Mouse (Mus musculus): ENCODE data around the gene Msl1. TPM values are rescaled to one million over a fixed set of nuclear protein-coding genes. Genes with fewer than 3 reads are reported as not detected.

Gene Msl1
- polyA plus RNA-seq, 1 experiment from 2014 or later, result 23.7 TPM

DNA sequence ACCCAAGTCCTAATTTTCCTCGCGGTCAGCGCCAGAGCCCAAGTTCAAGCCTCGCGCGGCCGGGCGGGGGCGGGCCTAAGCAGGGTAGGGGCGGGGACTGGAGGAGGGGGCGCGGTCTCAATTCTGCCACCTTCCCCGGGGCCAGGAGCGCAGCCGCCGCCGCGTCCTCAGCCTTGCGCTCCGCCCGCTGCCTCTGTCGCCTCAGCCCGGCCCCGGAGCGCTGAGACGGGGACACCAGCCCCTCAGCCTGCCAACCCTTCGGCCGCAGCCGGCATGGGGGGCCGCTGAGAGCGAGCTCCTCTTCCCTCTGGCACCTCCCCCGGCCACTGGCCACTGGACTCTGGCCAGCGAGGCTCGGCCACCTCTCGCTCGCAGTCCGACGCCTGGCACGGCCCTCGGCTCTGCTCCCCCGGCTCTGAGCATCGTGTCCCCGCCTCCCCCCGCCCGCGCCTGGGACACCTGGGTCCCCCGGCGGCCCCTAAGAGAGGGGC, 41.4 kb downstream of the Msl1 start, which contains the start of gene Rapgefl1:
Rapgefl1 (plus strand) TSS at position 135 of the 491 bp plus-strand sequence.
- peak; percentile 89 for ATAC-seq (ENCODE audit: low FRiP score, low TSS enrichment)
- Histone ChIP-seq H3K9me3 (ENCODE audit: low read length) (no peaks in the 10 kb centered on the region), H3K27me3 (ENCODE audit: insufficient read depth, low read length) (0 out of 2 replicates have a peak, but pooled peaks cover 3% of the 10 kb centered on the region), H3K4me3 (ENCODE audit: low read length) (peak within 1 kb of the TSS; percentile 68), H3K9ac (replicated peaks; ENCODE audit: low read length) (peak within 1 kb of the TSS; percentile 79), H3K36me3 (ENCODE audit: insufficient read depth, low read length) (peaks cover 27% of the 10 kb centered on the region), H3K4me2 (replicated peaks; ENCODE audit: low read depth, low read length) (peak within 1 kb of the TSS; percentile 100), H3K27ac (ENCODE audit: low read length) (no peak within 1 kb of the TSS), H3K4me1 (ENCODE audit: insufficient read depth, low read length) (peaks cover 33% of the 10 kb centered on the region)
- under 1% methylated on average over 46 of the region's 48 CpGs for WGBS

DNA sequence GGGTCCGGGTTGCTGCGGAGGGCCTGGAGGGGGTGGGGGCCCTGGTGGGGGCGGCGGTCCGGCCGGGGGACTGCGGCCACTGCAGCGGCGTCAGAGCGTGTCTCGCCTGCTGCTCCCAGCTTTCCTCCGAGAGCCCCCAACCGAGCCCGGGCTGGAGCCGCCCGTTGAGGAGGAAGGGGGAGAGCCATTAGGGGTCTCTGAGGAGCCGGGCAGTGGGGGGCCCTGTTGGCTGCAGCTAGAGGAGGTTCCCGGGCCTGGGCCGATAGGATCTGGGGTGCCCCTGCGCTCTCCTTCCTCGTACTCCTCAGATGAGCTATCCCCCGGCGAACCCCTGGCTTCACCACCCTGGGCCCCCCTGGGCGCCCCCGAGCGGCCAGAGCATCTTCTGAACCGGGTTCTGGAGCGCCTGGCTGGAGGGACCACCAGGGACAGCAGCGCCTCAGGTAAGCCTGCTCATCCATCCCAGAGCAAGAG, 42.0 kb downstream of the Msl1 start:
- Histone ChIP-seq H3K9me3 (ENCODE audit: low read length) (no peaks in the 10 kb centered on the region), H3K9ac (replicated peaks; ENCODE audit: low read length) (peak overlapping the region; percentile 79), H3K4me1 (ENCODE audit: insufficient read depth, low read length) (peaks cover 33% of the 10 kb centered on the region), H3K27me3 (ENCODE audit: insufficient read depth, low read length) (0 out of 2 replicates have a peak, but pooled peaks cover 3% of the 10 kb centered on the region), H3K36me3 (ENCODE audit: insufficient read depth, low read length) (peaks cover 21% of the 10 kb centered on the region), H3K4me3 (ENCODE audit: low read length) (peak overlapping the region; percentile 68), H3K4me2 (replicated peaks; ENCODE audit: low read depth, low read length) (peak overlapping the region; percentile 100), H3K27ac (ENCODE audit: low read length) (no peak overlapping the region)
- peak; percentile 47 for ATAC-seq (ENCODE audit: low FRiP score, low TSS enrichment)
- under 1% methylated on average over 29 of the region's 29 CpGs for WGBS

DNA sequence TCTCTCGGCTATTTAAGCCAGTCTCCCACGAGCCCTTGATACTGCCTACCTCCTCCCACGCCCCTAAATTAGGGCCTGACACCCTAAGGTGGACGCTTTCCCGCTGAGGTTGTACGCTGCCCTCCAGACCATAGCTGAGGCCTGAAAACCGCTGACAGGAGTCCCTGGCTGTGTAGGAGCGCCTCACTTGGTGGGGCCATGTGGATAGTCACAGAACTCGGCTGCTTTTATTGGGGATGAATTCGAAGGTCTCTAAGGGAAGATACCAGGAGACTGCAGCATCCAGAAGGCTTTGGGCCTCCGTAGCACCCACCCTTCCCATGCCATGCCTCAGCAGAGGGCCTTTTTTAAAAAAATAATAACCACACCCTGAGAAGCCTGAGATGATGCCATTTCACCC, 42.6 kb downstream of the Msl1 start:
- no peak overlapping the region for H3K27ac ChIP-seq (ENCODE audit: low read length)
- no peak for ATAC-seq (ENCODE audit: low FRiP score, low TSS enrichment)
- H3K4me1 ChIP-seq (ENCODE audit: insufficient read depth, low read length), result peaks cover 33% of the 10 kb centered on the region
- peaks cover 14% of the 10 kb centered on the region for H3K36me3 ChIP-seq (ENCODE audit: insufficient read depth, low read length)
- H3K9me3 ChIP-seq (ENCODE audit: low read length), result no peaks in the 10 kb centered on the region
- WGBS, result 34% methylated on average over 11 of the region's 11 CpGs
- H3K4me2 ChIP-seq (replicated peaks; ENCODE audit: low read depth, low read length), result peak overlapping the region; percentile 100
- peak overlapping the region; percentile 68 for H3K4me3 ChIP-seq (ENCODE audit: low read length)
- H3K27me3 ChIP-seq (ENCODE audit: insufficient read depth, low read length), result 0 out of 2 replicates have a peak, but pooled peaks cover 3% of the 10 kb centered on the region
- peak overlapping the region; percentile 79; the same call in 1 of the 2 replicates for H3K9ac ChIP-seq (replicated peaks; ENCODE audit: low read length)

DNA sequence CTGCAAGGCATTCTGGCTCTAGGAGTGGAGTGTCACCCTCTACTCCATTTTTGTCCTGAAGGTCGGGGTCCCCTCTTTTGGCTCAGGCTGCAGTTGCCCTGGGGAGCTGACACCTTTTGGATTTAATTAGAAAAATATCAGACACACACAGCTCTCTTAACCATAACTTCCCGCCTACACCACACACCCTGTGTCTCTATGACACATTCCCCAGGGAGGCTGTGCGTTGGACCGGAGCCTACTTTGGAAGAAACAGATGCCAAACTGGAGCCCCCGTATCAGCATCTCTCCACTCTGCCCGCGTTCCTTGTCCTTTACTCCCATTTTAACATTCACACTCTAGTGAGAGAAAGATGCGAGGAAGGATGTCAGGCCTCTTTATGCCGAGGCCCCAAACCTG, 43.2 kb downstream of the Msl1 start:
- H3K4me1 ChIP-seq (ENCODE audit: insufficient read depth, low read length), result peaks cover 33% of the 10 kb centered on the region
- no peak for ATAC-seq (ENCODE audit: low FRiP score, low TSS enrichment)
- no peak overlapping the region for H3K4me3 ChIP-seq (ENCODE audit: low read length)
- H3K9me3 ChIP-seq (ENCODE audit: low read length), result no peaks in the 10 kb centered on the region
- 52% methylated on average over 9 of the region's 9 CpGs for WGBS
- no peak overlapping the region for H3K27ac ChIP-seq (ENCODE audit: low read length)
- H3K27me3 ChIP-seq (ENCODE audit: insufficient read depth, low read length), result 0 out of 2 replicates have a peak, but pooled peaks cover 3% of the 10 kb centered on the region
- no peak overlapping the region for H3K4me2 ChIP-seq (replicated peaks; ENCODE audit: low read depth, low read length)
- no peak overlapping the region for H3K9ac ChIP-seq (replicated peaks; ENCODE audit: low read length)
- H3K36me3 ChIP-seq (ENCODE audit: insufficient read depth, low read length), result peaks cover 8% of the 10 kb centered on the region

DNA sequence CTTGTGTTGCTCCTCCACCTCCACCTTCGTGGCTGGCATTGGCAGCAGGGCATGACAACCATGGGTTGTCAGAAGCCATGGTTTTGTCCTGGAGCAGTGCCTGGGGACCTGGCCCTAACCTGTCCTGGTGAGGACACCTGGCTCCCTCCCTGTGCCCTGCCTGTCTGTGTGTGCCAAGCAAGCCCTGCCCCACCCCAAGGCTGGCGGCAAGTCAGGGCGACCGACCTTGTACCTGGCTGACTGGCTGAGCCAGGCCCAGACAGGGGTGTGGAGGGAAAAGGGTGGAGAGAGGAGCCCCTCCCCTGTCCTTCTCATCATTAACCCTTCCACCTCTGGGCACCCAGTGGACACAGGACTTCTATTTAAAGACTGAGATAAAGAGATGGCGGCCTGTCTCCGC, 44.1 kb downstream of the Msl1 start:
- 0 out of 2 replicates have a peak overlapping the region, but pooled peaks have one; percentile 6 for H3K4me2 ChIP-seq (replicated peaks; ENCODE audit: low read depth, low read length)
- H3K4me1 ChIP-seq (ENCODE audit: insufficient read depth, low read length), result peaks cover 33% of the 10 kb centered on the region
- ATAC-seq (ENCODE audit: low FRiP score, low TSS enrichment), result no peak
- no peaks in the 10 kb centered on the region for H3K9me3 ChIP-seq (ENCODE audit: low read length)
- H3K36me3 ChIP-seq (ENCODE audit: insufficient read depth, low read length), result peaks cover 1% of the 10 kb centered on the region
- H3K27ac ChIP-seq (ENCODE audit: low read length), result no peak overlapping the region
- no peak overlapping the region for H3K4me3 ChIP-seq (ENCODE audit: low read length)
- 0 out of 2 replicates have a peak, but pooled peaks cover 3% of the 10 kb centered on the region for H3K27me3 ChIP-seq (ENCODE audit: insufficient read depth, low read length)
- no peak overlapping the region for H3K9ac ChIP-seq (replicated peaks; ENCODE audit: low read length)
- 26% methylated on average over 6 of the region's 6 CpGs for WGBS

DNA sequence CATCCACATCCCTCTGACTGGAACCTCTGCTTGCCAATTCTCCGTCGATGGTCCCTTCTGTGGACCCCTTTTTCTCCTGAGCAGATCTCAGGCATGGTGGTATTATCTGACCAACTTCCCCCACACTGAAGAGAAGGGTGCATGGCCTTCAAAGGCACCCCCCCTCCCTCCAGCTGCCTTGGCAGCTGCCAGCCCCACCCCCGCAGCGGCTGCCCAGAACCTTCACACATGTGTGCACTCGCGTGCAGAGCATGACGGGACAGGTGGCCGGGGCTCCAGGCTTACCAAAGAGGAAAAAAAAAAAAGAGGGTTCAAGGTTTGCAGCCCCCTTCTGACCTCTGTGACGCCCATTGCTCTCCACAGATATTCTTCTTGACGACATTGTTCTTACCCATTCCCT, 44.6 kb downstream of the Msl1 start:
- Histone ChIP-seq H3K4me3 (ENCODE audit: low read length) (no peak overlapping the region), H3K27ac (ENCODE audit: low read length) (no peak overlapping the region), H3K27me3 (ENCODE audit: insufficient read depth, low read length) (0 out of 2 replicates have a peak, but pooled peaks cover 3% of the 10 kb centered on the region), H3K4me1 (ENCODE audit: insufficient read depth, low read length) (peaks cover 33% of the 10 kb centered on the region), H3K4me2 (replicated peaks; ENCODE audit: low read depth, low read length) (0 out of 2 replicates have a peak overlapping the region, but pooled peaks have one; percentile 6), H3K9me3 (ENCODE audit: low read length) (no peaks in the 10 kb centered on the region), H3K9ac (replicated peaks; ENCODE audit: low read length) (no peak overlapping the region), H3K36me3 (ENCODE audit: insufficient read depth, low read length) (no peaks in the 10 kb centered on the region)
- no peak for ATAC-seq (ENCODE audit: low FRiP score, low TSS enrichment)
- 24% methylated on average over 10 of the region's 10 CpGs for WGBS

DNA sequence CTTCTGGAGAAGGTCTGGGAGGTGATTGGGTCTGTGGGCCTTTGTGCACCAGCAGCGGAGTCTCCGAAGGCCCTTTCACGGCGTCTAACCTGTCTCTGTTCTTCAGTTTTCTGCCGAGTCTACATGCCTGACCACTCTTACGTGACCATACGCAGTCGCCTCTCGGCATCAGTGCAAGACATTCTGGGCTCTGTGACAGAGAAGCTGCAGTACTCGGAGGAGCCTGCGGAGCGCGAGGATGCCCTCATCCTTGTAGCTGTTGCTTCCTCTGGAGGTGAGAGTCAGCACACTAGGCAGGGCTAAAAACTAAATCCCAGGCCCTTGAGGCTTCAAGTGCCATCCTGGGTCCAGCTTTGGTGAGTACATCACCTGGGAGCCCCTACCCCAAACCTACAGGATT, 50.7 kb downstream of the Msl1 start:
- H3K4me1 ChIP-seq (ENCODE audit: insufficient read depth, low read length), result peaks cover 13% of the 10 kb centered on the region
- H3K4me2 ChIP-seq (replicated peaks; ENCODE audit: low read depth, low read length), result no peak overlapping the region
- no peak overlapping the region for H3K4me3 ChIP-seq (ENCODE audit: low read length)
- ATAC-seq (ENCODE audit: low FRiP score, low TSS enrichment), result no peak
- no peaks in the 10 kb centered on the region; the same call in 1 of the 2 replicates for H3K9me3 ChIP-seq (ENCODE audit: low read length)
- no peaks in the 10 kb centered on the region for H3K36me3 ChIP-seq (ENCODE audit: insufficient read depth, low read length)
- WGBS, result 47% methylated on average over 13 of the region's 13 CpGs
- no peak overlapping the region for H3K27ac ChIP-seq (ENCODE audit: low read length)
- no peaks in the 10 kb centered on the region for H3K27me3 ChIP-seq (ENCODE audit: insufficient read depth, low read length)
- H3K9ac ChIP-seq (replicated peaks; ENCODE audit: low read length), result no peak overlapping the region

DNA sequence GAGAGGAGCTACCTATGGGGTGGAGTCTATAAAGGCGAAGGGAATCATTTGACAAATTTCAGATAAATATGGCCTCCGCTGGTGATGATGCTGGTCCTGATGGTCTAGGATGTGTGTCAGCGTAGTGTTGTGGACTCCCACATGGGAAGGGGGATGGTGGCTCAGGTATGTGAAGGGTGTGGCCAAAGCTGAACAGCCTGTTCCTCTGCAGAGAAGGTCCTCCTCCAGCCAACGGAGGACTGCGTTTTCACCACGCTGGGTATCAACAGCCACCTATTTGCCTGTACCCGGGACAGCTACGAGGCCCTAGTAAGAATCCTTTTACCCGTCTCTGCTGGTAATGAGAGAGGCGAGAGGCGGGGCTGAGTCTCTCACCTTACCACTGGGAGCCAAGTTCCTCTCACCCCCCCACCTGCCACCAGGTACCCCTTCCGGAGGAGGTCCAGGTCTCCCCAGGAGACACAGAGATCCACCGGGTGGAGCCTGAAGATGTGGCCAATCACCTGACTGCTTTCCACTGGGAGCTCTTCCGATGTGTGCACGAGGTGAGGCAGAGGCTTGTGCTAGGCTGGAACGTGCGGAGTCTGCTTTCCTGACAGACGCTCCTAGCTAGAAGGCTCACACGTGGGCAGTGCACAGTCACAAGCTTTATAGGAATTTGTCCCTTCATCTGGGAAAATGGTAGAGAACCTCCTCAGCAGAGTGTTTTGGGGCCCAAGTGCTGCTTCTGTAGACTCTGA, 51.7 kb downstream of the Msl1 start:
- Histone ChIP-seq H3K4me2 (replicated peaks; ENCODE audit: low read depth, low read length) (no peak overlapping the region), H3K4me3 (ENCODE audit: low read length) (no peak overlapping the region), H3K27me3 (ENCODE audit: insufficient read depth, low read length) (no peaks in the 10 kb centered on the region), H3K27ac (ENCODE audit: low read length) (no peak overlapping the region), H3K9ac (replicated peaks; ENCODE audit: low read length) (no peak overlapping the region), H3K36me3 (ENCODE audit: insufficient read depth, low read length) (no peaks in the 10 kb centered on the region), H3K4me1 (ENCODE audit: insufficient read depth, low read length) (peaks cover 13% of the 10 kb centered on the region), H3K9me3 (ENCODE audit: low read length) (no peaks in the 10 kb centered on the region; the same call in 1 of the 2 replicates)
- WGBS, result 66% methylated on average over 19 of the region's 19 CpGs
- no peak for ATAC-seq (ENCODE audit: low FRiP score, low TSS enrichment)

DNA sequence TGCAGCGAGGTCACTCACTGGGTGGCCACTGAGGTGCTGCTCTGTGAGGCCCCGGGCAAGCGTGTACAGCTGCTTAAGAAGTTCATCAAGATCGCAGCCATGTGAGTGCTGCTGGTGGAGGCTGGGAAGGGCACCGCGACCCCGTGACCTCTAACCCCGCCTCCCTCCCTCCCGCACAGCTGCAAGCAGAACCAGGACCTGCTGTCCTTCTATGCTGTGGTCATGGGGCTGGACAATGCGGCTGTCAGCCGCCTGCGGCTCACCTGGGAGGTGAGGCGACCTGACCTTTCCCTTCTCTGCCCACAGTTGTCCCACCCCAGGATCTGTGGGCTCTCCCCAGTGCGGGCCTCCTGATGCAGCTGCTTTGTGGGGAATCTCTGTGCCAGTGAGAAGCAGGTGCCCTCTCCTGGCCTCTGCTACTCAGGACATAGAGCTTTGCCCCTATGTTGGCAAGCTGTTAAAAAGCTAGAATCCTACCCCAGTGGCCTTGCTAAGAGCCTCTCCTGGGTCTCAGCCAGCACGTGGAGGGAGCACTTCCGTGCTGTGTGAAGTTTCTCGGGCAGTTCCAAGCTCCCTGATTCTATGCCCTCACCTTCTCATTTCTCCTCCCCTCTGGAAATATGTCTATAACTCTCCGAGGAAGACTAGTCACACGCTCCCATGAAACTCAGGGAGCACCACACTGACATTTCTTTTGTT, 54.0 kb downstream of the Msl1 start:
- no peak overlapping the region for H3K9ac ChIP-seq (replicated peaks; ENCODE audit: low read length)
- H3K4me3 ChIP-seq (ENCODE audit: low read length), result no peak overlapping the region
- no peaks in the 10 kb centered on the region for H3K27me3 ChIP-seq (ENCODE audit: insufficient read depth, low read length)
- H3K9me3 ChIP-seq (ENCODE audit: low read length), result no peaks in the 10 kb centered on the region; the same call in 1 of the 2 replicates
- ATAC-seq (ENCODE audit: low FRiP score, low TSS enrichment), result no peak; the same call in 1 of the 2 replicates
- H3K27ac ChIP-seq (ENCODE audit: low read length), result no peak overlapping the region
- WGBS, result 11% methylated on average over 19 of the region's 19 CpGs
- no peak overlapping the region; the same call in 1 of the 2 replicates for H3K4me2 ChIP-seq (replicated peaks; ENCODE audit: low read depth, low read length)
- H3K4me1 ChIP-seq (ENCODE audit: insufficient read depth, low read length), result peaks cover 13% of the 10 kb centered on the region
- no peaks in the 10 kb centered on the region for H3K36me3 ChIP-seq (ENCODE audit: insufficient read depth, low read length)

Data from kidney, embryonic 16.5 days (tissue).